In the genomic region with DNA sequence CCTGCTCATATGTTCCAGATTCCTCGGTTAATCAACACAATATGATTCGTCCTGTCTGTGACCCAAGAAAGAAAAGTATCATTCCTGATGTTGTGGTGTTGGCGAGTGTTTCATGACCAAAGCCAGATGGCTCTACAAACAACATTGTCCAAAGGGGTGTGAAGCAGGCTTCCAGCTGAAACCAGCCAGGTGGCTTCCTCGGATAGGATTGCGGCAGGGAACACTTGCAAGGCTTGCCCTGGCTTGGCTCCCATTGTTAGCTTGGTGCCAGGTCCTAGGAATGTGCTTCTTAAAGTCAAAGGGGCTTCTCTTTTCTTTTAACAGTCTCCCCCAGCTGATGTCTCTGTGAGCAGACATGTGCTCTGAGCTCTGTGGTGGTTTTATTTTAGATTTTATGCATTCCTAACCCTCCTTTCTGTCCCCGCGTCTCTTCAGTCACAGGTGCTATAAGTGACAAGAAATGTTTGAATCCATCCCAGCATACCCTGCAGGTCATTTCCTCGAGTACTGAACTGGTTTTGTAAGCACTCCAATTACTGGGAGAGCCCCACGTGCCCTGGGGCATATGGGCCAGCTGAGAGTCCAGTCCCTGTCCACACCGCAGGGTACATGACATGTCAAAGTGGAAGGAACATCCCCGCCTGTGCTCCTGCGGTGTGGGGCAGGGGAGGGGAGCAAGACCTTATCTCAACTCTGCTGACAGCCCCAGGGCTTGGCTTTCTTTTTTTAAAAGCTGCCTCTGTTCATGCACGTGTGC, we compare ENCODE assay signal across 9 mouse cellular contexts.
DNase-seq lines count a peak whose midpoint lies in the region; ATAC-seq lines count a peak whose summit lies in the region.
"Had no signal": no experiment of that assay in that cellular context is flagged by ENCODE, and none has a peak within 500 bp of the region (broad histone marks: within the 10 kb centered on the region; RNA-seq: fewer than 3 reads in every experiment).

No protein-coding gene starts in this region.

- H3K27me3 ChIP-seq in forebrain, embryonic 16.5 days (replicated peaks; ENCODE audit: control insufficient read depth, insufficient read depth, low read length): no peaks in the 10 kb centered on the region
- H3K27me3 ChIP-seq: liver, embryonic 15.5 days had no signal

- no peaks in the 10 kb centered on the region for H3K9me3 ChIP-seq in forebrain, embryonic 16.5 days (ENCODE audit: control insufficient read depth, low read length)
- H3K9me3 ChIP-seq: liver, embryonic 15.5 days had no signal

- no peak overlapping the region for H3K4me3 ChIP-seq in forebrain, embryonic 16.5 days (replicated peaks; ENCODE audit: low read length)
- H3K4me3 ChIP-seq: liver, embryonic 15.5 days had no signal

- H3K4me2 ChIP-seq in forebrain, embryonic 16.5 days (ENCODE audit: low read length): no peak overlapping the region
- H3K4me2 ChIP-seq: liver, embryonic 15.5 days had no signal

- H3K27ac ChIP-seq in forebrain, embryonic 16.5 days (ENCODE audit: low read length): no peak overlapping the region
- H3K27ac ChIP-seq: liver, embryonic 15.5 days had no signal

- H3K9ac ChIP-seq in forebrain, embryonic 16.5 days (replicated peaks; ENCODE audit: low read depth, low read length): no peak overlapping the region
- H3K9ac ChIP-seq: liver, embryonic 15.5 days had no signal

- 59% methylated on average over 13 of the region's 13 CpGs for WGBS in forebrain, embryonic 16.5 days

- DNase-seq in heart, adult 11 months: peak; percentile 95
- DNase-seq in heart, adult 8-10 months (ENCODE audit: low spot score): no peak
- DNase-seq in gastrocnemius, postnatal 10 days: peak; percentile 48
- DNase-seq in kidney, postnatal 10 days: peak; percentile 26
- peak; percentile 14 for DNase-seq in testis, postnatal 14 days (ENCODE audit: low spot score)
- no peak for DNase-seq in layer of hippocampus, postnatal 14 days (ENCODE audit: low spot score in 2 of 2)

- H3K36me3 ChIP-seq in forebrain, embryonic 16.5 days (ENCODE audit: control insufficient read depth, insufficient read depth): no peaks in the 10 kb centered on the region
- H3K36me3 ChIP-seq: liver, embryonic 15.5 days had no signal

- peaks cover 4% of the 10 kb centered on the region; the same call in 1 of the 2 replicates for H3K4me1 ChIP-seq in forebrain, embryonic 16.5 days (replicated peaks; ENCODE audit: control insufficient read depth, insufficient read depth, low read length)
- H3K4me1 ChIP-seq: liver, embryonic 15.5 days had no signal

- peak; percentile 79 for ATAC-seq in cerebellum, adult (ENCODE audit: insufficient number of reproducible peaks, low FRiP score, low TSS enrichment)
- no peak for ATAC-seq in forebrain, embryonic 16.5 days

Comparison
In these comparisons a context has a peak if more than half of its experiments do, and no peak if none do; other contexts are left out.
1. DNase-seq: peak in heart, adult 11 months (single experiment), gastrocnemius, postnatal 10 days (single experiment), kidney, postnatal 10 days (single experiment) and testis, postnatal 14 days (single experiment); none in heart, adult 8-10 months (single experiment) and layer of hippocampus, postnatal 14 days (0 of 2).